Mouse (Mus musculus): ENCODE data around the gene Pde9a. TPM values are rescaled to one million over a fixed set of nuclear protein-coding genes. Genes with fewer than 3 reads are reported as not detected.

The Pde9a gene
- polyA plus RNA-seq (2015; fragmentation: Nextera tagmentation; extraction: Ambion mirVana) = 28.0 and 31.1 TPM in 2 replicates

- WGBS = 1% methylated on average over 41 of the region's 56 CpGs
- H3K9ac ChIP-seq (ENCODE audit: low read length) = peak within 1 kb of the TSS; percentile 85
- peak; percentile 85 for ATAC-seq (ENCODE audit: insufficient read depth, low FRiP score)
- H3K4me1 ChIP-seq (ENCODE audit: control insufficient read depth, insufficient read depth, low read length) = peaks cover 33% of the 10 kb centered on the region
- H3K27ac ChIP-seq (ENCODE audit: low read length) = peak within 1 kb of the TSS; percentile 81
- no peaks in the 10 kb centered on the region for H3K9me3 ChIP-seq (replicated peaks; ENCODE audit: control insufficient read depth, low read length)
- H3K4me2 ChIP-seq (ENCODE audit: low read depth, low read length) = peak within 1 kb of the TSS; percentile 90
- H3K4me3 ChIP-seq (replicated peaks; ENCODE audit: low read length) = peak within 1 kb of the TSS; percentile 78
- H3K27me3 ChIP-seq (ENCODE audit: control insufficient read depth, insufficient read depth, low read length) = no peaks in the 10 kb centered on the region
- H3K36me3 ChIP-seq (ENCODE audit: control insufficient read depth, insufficient read depth, low read length) = no peaks in the 10 kb centered on the region
Measured at GRCm38 (mm10) chr17:31385671-31386665, at the start of gene Pde9a. TSS of gene Pde9a (plus strand) at chr17:31386210.

- Histone ChIP-seq H3K27me3 (ENCODE audit: control insufficient read depth, insufficient read depth, low read length) (no peaks in the 10 kb centered on the region), H3K36me3 (ENCODE audit: control insufficient read depth, insufficient read depth, low read length) (no peaks in the 10 kb centered on the region; the same call in 1 of the 2 replicates), H3K9me3 (replicated peaks; ENCODE audit: control insufficient read depth, low read length) (no peaks in the 10 kb centered on the region), H3K4me3 (replicated peaks; ENCODE audit: low read length) (no peak overlapping the region), H3K9ac (ENCODE audit: low read length) (no peak overlapping the region), H3K27ac (ENCODE audit: low read length) (no peak overlapping the region), H3K4me1 (ENCODE audit: control insufficient read depth, insufficient read depth, low read length) (no peaks in the 10 kb centered on the region), H3K4me2 (ENCODE audit: low read depth, low read length) (no peak overlapping the region)
- ATAC-seq (ENCODE audit: insufficient read depth, low FRiP score) = no peak
- 92% methylated on average over 2 of the region's 2 CpGs for WGBS
Measured at GRCm38 (mm10) chr17:31339769-31340168, 46.2 kb upstream of the Pde9a start.

GRCm38 (mm10) chr17:31342191-31342590 lies 43.8 kb upstream of the Pde9a start:
- no peaks in the 10 kb centered on the region for H3K36me3 ChIP-seq (ENCODE audit: control insufficient read depth, insufficient read depth, low read length)
- H3K27ac ChIP-seq (ENCODE audit: low read length) = no peak overlapping the region
- H3K9ac ChIP-seq (ENCODE audit: low read length) = no peak overlapping the region
- no peaks in the 10 kb centered on the region for H3K9me3 ChIP-seq (replicated peaks; ENCODE audit: control insufficient read depth, low read length)
- H3K27me3 ChIP-seq (ENCODE audit: control insufficient read depth, insufficient read depth, low read length) = no peaks in the 10 kb centered on the region
- no peak overlapping the region for H3K4me2 ChIP-seq (ENCODE audit: low read depth, low read length)
- no peak for ATAC-seq (ENCODE audit: insufficient read depth, low FRiP score)
- H3K4me3 ChIP-seq (replicated peaks; ENCODE audit: low read length) = no peak overlapping the region
- H3K4me1 ChIP-seq (ENCODE audit: control insufficient read depth, insufficient read depth, low read length) = no peaks in the 10 kb centered on the region
- 67% methylated on average over 6 of the region's 6 CpGs for WGBS

- Histone ChIP-seq H3K9me3 (replicated peaks; ENCODE audit: control insufficient read depth, low read length) (no peaks in the 10 kb centered on the region), H3K4me1 (ENCODE audit: control insufficient read depth, insufficient read depth, low read length) (no peaks in the 10 kb centered on the region), H3K27ac (ENCODE audit: low read length) (no peak overlapping the region), H3K9ac (ENCODE audit: low read length) (no peak overlapping the region), H3K4me3 (replicated peaks; ENCODE audit: low read length) (no peak overlapping the region), H3K4me2 (ENCODE audit: low read depth, low read length) (no peak overlapping the region), H3K36me3 (ENCODE audit: control insufficient read depth, insufficient read depth, low read length) (no peaks in the 10 kb centered on the region), H3K27me3 (ENCODE audit: control insufficient read depth, insufficient read depth, low read length) (no peaks in the 10 kb centered on the region)
- WGBS = 48% methylated on average over 5 of the region's 5 CpGs
- ATAC-seq (ENCODE audit: insufficient read depth, low FRiP score) = no peak
Measured at GRCm38 (mm10) chr17:31344172-31344801, 41.7 kb upstream of the Pde9a start.

- Histone ChIP-seq H3K27me3 (ENCODE audit: control insufficient read depth, insufficient read depth, low read length) (no peaks in the 10 kb centered on the region), H3K4me1 (ENCODE audit: control insufficient read depth, insufficient read depth, low read length) (no peaks in the 10 kb centered on the region), H3K4me3 (replicated peaks; ENCODE audit: low read length) (no peak overlapping the region), H3K4me2 (ENCODE audit: low read depth, low read length) (no peak overlapping the region), H3K27ac (ENCODE audit: low read length) (no peak overlapping the region), H3K36me3 (ENCODE audit: control insufficient read depth, insufficient read depth, low read length) (no peaks in the 10 kb centered on the region), H3K9me3 (replicated peaks; ENCODE audit: control insufficient read depth, low read length) (no peaks in the 10 kb centered on the region), H3K9ac (ENCODE audit: low read length) (no peak overlapping the region)
- 67% methylated on average over 3 of the region's 3 CpGs for WGBS
- no peak for ATAC-seq (ENCODE audit: insufficient read depth, low FRiP score)
Measured at GRCm38 (mm10) chr17:31344816-31345215, 41.2 kb upstream of the Pde9a start.

- Histone ChIP-seq H3K9ac (ENCODE audit: low read length) (no peak overlapping the region), H3K4me3 (replicated peaks; ENCODE audit: low read length) (no peak overlapping the region), H3K9me3 (replicated peaks; ENCODE audit: control insufficient read depth, low read length) (no peaks in the 10 kb centered on the region), H3K4me1 (ENCODE audit: control insufficient read depth, insufficient read depth, low read length) (no peaks in the 10 kb centered on the region), H3K27me3 (ENCODE audit: control insufficient read depth, insufficient read depth, low read length) (no peaks in the 10 kb centered on the region), H3K36me3 (ENCODE audit: control insufficient read depth, insufficient read depth, low read length) (no peaks in the 10 kb centered on the region), H3K4me2 (ENCODE audit: low read depth, low read length) (no peak overlapping the region), H3K27ac (ENCODE audit: low read length) (no peak overlapping the region)
- no peak for ATAC-seq (ENCODE audit: insufficient read depth, low FRiP score)
- 87% methylated on average over 5 of the region's 5 CpGs for WGBS
Measured at GRCm38 (mm10) chr17:31348129-31348528, 37.9 kb upstream of the Pde9a start.

- ATAC-seq (ENCODE audit: insufficient read depth, low FRiP score) = no peak
- Histone ChIP-seq H3K9ac (ENCODE audit: low read length) (no peak overlapping the region), H3K36me3 (ENCODE audit: control insufficient read depth, insufficient read depth, low read length) (no peaks in the 10 kb centered on the region), H3K4me3 (replicated peaks; ENCODE audit: low read length) (no peak overlapping the region), H3K9me3 (replicated peaks; ENCODE audit: control insufficient read depth, low read length) (no peaks in the 10 kb centered on the region), H3K27me3 (ENCODE audit: control insufficient read depth, insufficient read depth, low read length) (no peaks in the 10 kb centered on the region), H3K27ac (ENCODE audit: low read length) (no peak overlapping the region), H3K4me2 (ENCODE audit: low read depth, low read length) (no peak overlapping the region), H3K4me1 (ENCODE audit: control insufficient read depth, insufficient read depth, low read length) (no peaks in the 10 kb centered on the region)
- 88% methylated on average over 12 of the region's 12 CpGs for WGBS
Measured at GRCm38 (mm10) chr17:31349388-31349787, 36.6 kb upstream of the Pde9a start.

GRCm38 (mm10) chr17:31351984-31352383 lies 34.0 kb upstream of the Pde9a start:
- no peaks in the 10 kb centered on the region; the same call in 1 of the 2 replicates for H3K4me1 ChIP-seq (ENCODE audit: control insufficient read depth, insufficient read depth, low read length)
- H3K27me3 ChIP-seq (ENCODE audit: control insufficient read depth, insufficient read depth, low read length) = no peaks in the 10 kb centered on the region
- 62% methylated on average over 8 of the region's 8 CpGs for WGBS
- no peak overlapping the region for H3K27ac ChIP-seq (ENCODE audit: low read length)
- ATAC-seq (ENCODE audit: insufficient read depth, low FRiP score) = no peak
- H3K4me2 ChIP-seq (ENCODE audit: low read depth, low read length) = no peak overlapping the region
- H3K9ac ChIP-seq (ENCODE audit: low read length) = no peak overlapping the region
- no peaks in the 10 kb centered on the region for H3K36me3 ChIP-seq (ENCODE audit: control insufficient read depth, insufficient read depth, low read length)
- H3K4me3 ChIP-seq (replicated peaks; ENCODE audit: low read length) = no peak overlapping the region
- no peaks in the 10 kb centered on the region for H3K9me3 ChIP-seq (replicated peaks; ENCODE audit: control insufficient read depth, low read length)

- ATAC-seq (ENCODE audit: insufficient read depth, low FRiP score) = no peak
- Histone ChIP-seq H3K4me1 (ENCODE audit: control insufficient read depth, insufficient read depth, low read length) (no peaks in the 10 kb centered on the region; the same call in 1 of the 2 replicates), H3K27me3 (ENCODE audit: control insufficient read depth, insufficient read depth, low read length) (no peaks in the 10 kb centered on the region), H3K9ac (ENCODE audit: low read length) (no peak overlapping the region), H3K4me3 (replicated peaks; ENCODE audit: low read length) (no peak overlapping the region), H3K36me3 (ENCODE audit: control insufficient read depth, insufficient read depth, low read length) (no peaks in the 10 kb centered on the region), H3K27ac (ENCODE audit: low read length) (no peak overlapping the region), H3K9me3 (replicated peaks; ENCODE audit: control insufficient read depth, low read length) (no peaks in the 10 kb centered on the region), H3K4me2 (ENCODE audit: low read depth, low read length) (no peak overlapping the region)
- WGBS = 89% methylated on average over 2 of the region's 2 CpGs
Measured at GRCm38 (mm10) chr17:31353255-31353654, 32.8 kb upstream of the Pde9a start.
